ENCODE assay signal across 11 mouse cellular contexts in genomic region chr4:44982440-44983130, GRCm38 (mm10). TPM values are rescaled to one million over a fixed set of nuclear protein-coding genes. Genes with fewer than 3 reads are reported as not detected.
DNase-seq lines count a peak whose midpoint lies in the region; ATAC-seq and TF ChIP-seq lines count a peak whose summit lies in the region.
"Had no signal": no experiment of that assay in that cellular context is flagged by ENCODE, and none has a peak within 500 bp of the region (broad histone marks: within the 10 kb centered on the region; RNA-seq: fewer than 3 reads in every experiment).

No protein-coding gene starts in this region.

- ATAC-seq in forebrain, embryonic 16.5 days = no peak
- no peak for ATAC-seq in midbrain, embryonic 11.5 days (ENCODE audit: low FRiP score)
- no peak for ATAC-seq in midbrain, embryonic 14.5 days (ENCODE audit: low FRiP score, low TSS enrichment)
- no peak for ATAC-seq in stomach, postnatal 0 days (ENCODE audit: low FRiP score, low TSS enrichment)
- no peak for ATAC-seq in frontal cortex, adult (ENCODE audit: low TSS enrichment)

- no peak for DNase-seq in forebrain, embryonic 10.5 days (ENCODE audit: extremely low spot score, low spot score)
- peak; percentile 81 for DNase-seq in midbrain, embryonic 11.5 days (ENCODE audit: low spot score, missing footprints)
- no peak for DNase-seq in midbrain, embryonic 14.5 days
- DNase-seq in kidney, postnatal 36 days = peak; percentile 55
- DNase-seq in stomach, postnatal 0 days (ENCODE audit: low spot score) = no peak
- no peak for DNase-seq in urinary bladder, adult 2 months (ENCODE audit: low spot score)
- DNase-seq: gastrocnemius, postnatal 10 days; lung, postnatal 10 days; right cerebral cortex, postnatal 25 days had no signal

- H3K27ac ChIP-seq in forebrain, embryonic 10.5 days = peak overlapping the region; percentile 96
- no peak overlapping the region for H3K27ac ChIP-seq in forebrain, embryonic 16.5 days (ENCODE audit: low read length)
- no peak overlapping the region for H3K27ac ChIP-seq in midbrain, embryonic 11.5 days (ENCODE audit: low read depth, low read length)
- H3K27ac ChIP-seq in midbrain, embryonic 14.5 days (replicated peaks; ENCODE audit: low read depth, low read length) = no peak overlapping the region
- no peak overlapping the region for H3K27ac ChIP-seq in stomach, postnatal 0 days (replicated peaks)

- no peak overlapping the region for H3K9ac ChIP-seq in forebrain, embryonic 16.5 days (replicated peaks; ENCODE audit: low read depth, low read length)
- peak overlapping the region; percentile 84; the same call in 1 of the 2 replicates for H3K9ac ChIP-seq in midbrain, embryonic 11.5 days (ENCODE audit: low read length)
- no peak overlapping the region for H3K9ac ChIP-seq in midbrain, embryonic 14.5 days (replicated peaks; ENCODE audit: low read length)
- H3K9ac ChIP-seq in stomach, postnatal 0 days (ENCODE audit: low read length) = no peak overlapping the region

- H3K4me1 ChIP-seq in forebrain, embryonic 10.5 days = peaks cover 35% of the 10 kb centered on the region
- peaks cover 7% of the 10 kb centered on the region for H3K4me1 ChIP-seq in forebrain, embryonic 16.5 days (replicated peaks; ENCODE audit: control insufficient read depth, insufficient read depth, low read length)
- peaks cover 12% of the 10 kb centered on the region; the same call in 1 of the 2 replicates for H3K4me1 ChIP-seq in midbrain, embryonic 11.5 days (ENCODE audit: control insufficient read depth, insufficient read depth, low read length)
- H3K4me1 ChIP-seq in midbrain, embryonic 14.5 days (ENCODE audit: control insufficient read depth, insufficient read depth, low read length) = peaks cover 7% of the 10 kb centered on the region; the same call in 1 of the 2 replicates
- no peaks in the 10 kb centered on the region; the same call in 1 of the 2 replicates for H3K4me1 ChIP-seq in stomach, postnatal 0 days (replicated peaks; ENCODE audit: control insufficient read depth, insufficient read depth)

- no peak for TF ChIP-seq EP300 in stomach, postnatal 0 days (optimal IDR thresholded peaks at IDR 0.05)

- WGBS in forebrain, embryonic 10.5 days = 74% methylated on average over 11 of the region's 11 CpGs
- 79% methylated on average over 11 of the region's 11 CpGs for WGBS in forebrain, embryonic 16.5 days
- WGBS in midbrain, embryonic 11.5 days = 79% methylated on average over 11 of the region's 11 CpGs
- WGBS in midbrain, embryonic 14.5 days = 77% methylated on average over 11 of the region's 11 CpGs
- WGBS in stomach, postnatal 0 days = 66% methylated on average over 11 of the region's 11 CpGs

- TF ChIP-seq CTCF in stomach, postnatal 0 days (IDR thresholded peaks at IDR 0.05; ENCODE audit: low read depth) = no peak

- H3K4me3 ChIP-seq in forebrain, embryonic 10.5 days = peak overlapping the region; percentile 87
- no peak overlapping the region for H3K4me3 ChIP-seq in forebrain, embryonic 16.5 days (replicated peaks; ENCODE audit: low read length)
- H3K4me3 ChIP-seq in midbrain, embryonic 11.5 days (ENCODE audit: low read depth, low read length) = no peak overlapping the region
- H3K4me3 ChIP-seq in midbrain, embryonic 14.5 days (replicated peaks; ENCODE audit: low read depth, low read length) = no peak overlapping the region
- H3K4me3 ChIP-seq in stomach, postnatal 0 days (ENCODE audit: low read depth, low read length) = no peak overlapping the region

- peaks cover 41% of the 10 kb centered on the region for H3K36me3 ChIP-seq in forebrain, embryonic 10.5 days (replicated peaks)
- H3K36me3 ChIP-seq in forebrain, embryonic 16.5 days (ENCODE audit: control insufficient read depth, insufficient read depth) = peaks cover 2% of the 10 kb centered on the region; the same call in 1 of the 2 replicates
- no peaks in the 10 kb centered on the region for H3K36me3 ChIP-seq in midbrain, embryonic 11.5 days (ENCODE audit: control insufficient read depth, insufficient read depth, low read length)
- H3K36me3 ChIP-seq in midbrain, embryonic 14.5 days (ENCODE audit: control insufficient read depth, insufficient read depth, low read length) = no peaks in the 10 kb centered on the region; the same call in 1 of the 2 replicates
- no peaks in the 10 kb centered on the region for H3K36me3 ChIP-seq in stomach, postnatal 0 days (ENCODE audit: control insufficient read depth, insufficient read depth, low read length)

- H3K9me3 ChIP-seq in forebrain, embryonic 10.5 days = no peaks in the 10 kb centered on the region
- H3K9me3 ChIP-seq in forebrain, embryonic 16.5 days (ENCODE audit: control insufficient read depth, low read length) = no peaks in the 10 kb centered on the region
- no peaks in the 10 kb centered on the region for H3K9me3 ChIP-seq in midbrain, embryonic 11.5 days (ENCODE audit: control insufficient read depth, low read length)
- no peaks in the 10 kb centered on the region for H3K9me3 ChIP-seq in midbrain, embryonic 14.5 days (ENCODE audit: control insufficient read depth, low read length)
- H3K9me3 ChIP-seq in stomach, postnatal 0 days (ENCODE audit: control insufficient read depth, low read length) = no peaks in the 10 kb centered on the region

- no peaks in the 10 kb centered on the region for H3K27me3 ChIP-seq in forebrain, embryonic 10.5 days (ENCODE audit: poor library complexity, severe bottlenecking)
- no peaks in the 10 kb centered on the region for H3K27me3 ChIP-seq in forebrain, embryonic 16.5 days (replicated peaks; ENCODE audit: control insufficient read depth, insufficient read depth, low read length)
- no peaks in the 10 kb centered on the region for H3K27me3 ChIP-seq in midbrain, embryonic 11.5 days (ENCODE audit: control insufficient read depth, insufficient read depth, low read length)
- H3K27me3 ChIP-seq in midbrain, embryonic 14.5 days (ENCODE audit: control insufficient read depth, insufficient read depth, low read length) = no peaks in the 10 kb centered on the region
- H3K27me3 ChIP-seq in stomach, postnatal 0 days (ENCODE audit: control insufficient read depth, insufficient read depth, low read length) = no peaks in the 10 kb centered on the region

- H3K4me2 ChIP-seq in forebrain, embryonic 16.5 days (ENCODE audit: low read length) = no peak overlapping the region
- H3K4me2 ChIP-seq in midbrain, embryonic 11.5 days = peak overlapping the region; percentile 93; the same call in 1 of the 2 replicates
- H3K4me2 ChIP-seq in midbrain, embryonic 14.5 days (ENCODE audit: low read length) = no peak overlapping the region
- peak overlapping the region; percentile 96 for H3K4me2 ChIP-seq in stomach, postnatal 0 days (replicated peaks; ENCODE audit: low read depth)

RNA-seq across cellular contexts. Expression of gene Grhpr, which starts 1.4 kb away (rescaled TPM):
- 65.4 and 73.4 TPM in 2 replicates for polyA plus RNA-seq in forebrain, embryonic 10.5 days (2016; fragmentation: Nextera tagmentation; extraction: Ambion mirVana)
- 19.3 and 20.4 TPM in 2 replicates for polyA plus RNA-seq in forebrain, embryonic 16.5 days (2015; fragmentation: Nextera tagmentation; extraction: Ambion mirVana)
- polyA plus RNA-seq in midbrain, embryonic 11.5 days (2014; fragmentation: Nextera tagmentation; extraction: Ambion mirVana) = 37.4 and 38.2 TPM in 2 replicates
- 18.2 and 20.7 TPM in 2 replicates for polyA plus RNA-seq in midbrain, embryonic 14.5 days (2014; fragmentation: Nextera tagmentation; extraction: Ambion mirVana)
- polyA plus RNA-seq in stomach, postnatal 0 days (2015; fragmentation: Nextera tagmentation; extraction: Ambion mirVana) = 55.9 and 57.3 TPM in 2 replicates
- polyA plus RNA-seq in urinary bladder, adult 2 months (2012; rRNA removed) = 34.9 and 38.4 TPM in 2 replicates

RNA-seq across cellular contexts. Expression of gene Zbtb5, which starts 29.6 kb away (rescaled TPM):
- polyA plus RNA-seq in forebrain, embryonic 10.5 days (2016; fragmentation: Nextera tagmentation; extraction: Ambion mirVana) = 36.5 and 37.6 TPM in 2 replicates
- 47.3 and 50.4 TPM in 2 replicates for polyA plus RNA-seq in forebrain, embryonic 16.5 days (2015; fragmentation: Nextera tagmentation; extraction: Ambion mirVana)
- polyA plus RNA-seq in midbrain, embryonic 11.5 days (2014; fragmentation: Nextera tagmentation; extraction: Ambion mirVana) = 41.2 and 44.7 TPM in 2 replicates
- 45.7 and 55.5 TPM in 2 replicates for polyA plus RNA-seq in midbrain, embryonic 14.5 days (2014; fragmentation: Nextera tagmentation; extraction: Ambion mirVana)
- 9.0 and 9.7 TPM in 2 replicates for polyA plus RNA-seq in stomach, postnatal 0 days (2015; fragmentation: Nextera tagmentation; extraction: Ambion mirVana)
- polyA plus RNA-seq in urinary bladder, adult 2 months (2012; rRNA removed) = 8.5 and 8.6 TPM in 2 replicates

RNA-seq across cellular contexts. Expression of gene Polr1e, which starts 35.8 kb away (rescaled TPM):
- polyA plus RNA-seq in forebrain, embryonic 10.5 days (2016; fragmentation: Nextera tagmentation; extraction: Ambion mirVana) = 64.8 and 71.4 TPM in 2 replicates
- polyA plus RNA-seq in forebrain, embryonic 16.5 days (2015; fragmentation: Nextera tagmentation; extraction: Ambion mirVana) = 32.1 and 35.1 TPM in 2 replicates
- 51.6 and 56.3 TPM in 2 replicates for polyA plus RNA-seq in midbrain, embryonic 11.5 days (2014; fragmentation: Nextera tagmentation; extraction: Ambion mirVana)
- polyA plus RNA-seq in midbrain, embryonic 14.5 days (2014; fragmentation: Nextera tagmentation; extraction: Ambion mirVana) = 33.3 and 39.6 TPM in 2 replicates
- 18.3 and 19.9 TPM in 2 replicates for polyA plus RNA-seq in stomach, postnatal 0 days (2015; fragmentation: Nextera tagmentation; extraction: Ambion mirVana)
- 14.1 and 17.2 TPM in 2 replicates for polyA plus RNA-seq in urinary bladder, adult 2 months (2012; rRNA removed)

Comparison
In these comparisons a context has a peak if more than half of its experiments do, and no peak if none do; other contexts are left out.
1. DNase-seq: peak in midbrain, embryonic 11.5 days (single experiment) and kidney, postnatal 36 days (2 of 2); none in forebrain, embryonic 10.5 days (single experiment), midbrain, embryonic 14.5 days (single experiment), stomach, postnatal 0 days (single experiment) and urinary bladder, adult 2 months (single experiment).
2. H3K4me2 ChIP-seq: peak in midbrain, embryonic 11.5 days (single experiment) and stomach, postnatal 0 days (single experiment); none in forebrain, embryonic 16.5 days (single experiment) and midbrain, embryonic 14.5 days (single experiment).